Mouse (Mus musculus) ES-CJ7 (cell line): ENCODE results near the gene Cdkn1b.

Source experiments
- DNase-seq: peaks from one replicate; pipeline ENCODE4 v3.0.0; 2011; ENCODE audit warnings: low read depth, low spot score

Cdkn1b gene

DNA sequence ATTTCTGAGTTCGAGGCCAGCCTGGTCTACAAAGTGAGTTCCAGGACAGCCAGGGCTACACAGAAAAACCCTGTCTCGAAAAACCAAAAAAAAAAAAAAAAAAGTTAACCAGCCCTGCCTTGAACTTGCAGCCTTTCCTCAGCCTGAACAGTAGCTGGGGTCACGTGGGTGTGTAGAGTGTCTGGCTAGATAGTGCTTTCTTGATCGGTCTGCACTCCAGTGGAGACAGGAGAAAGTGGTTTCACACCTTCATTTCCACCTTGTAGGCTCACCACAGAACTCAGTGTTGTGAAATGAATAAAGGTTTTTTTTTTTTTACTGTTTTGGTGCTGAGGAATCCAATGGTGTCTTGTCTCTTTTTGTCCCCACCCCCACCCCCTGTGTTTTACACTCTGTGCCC, 16.8 kb upstream of the Cdkn1b start:
- peak; percentile 29 for DNase-seq

DNA sequence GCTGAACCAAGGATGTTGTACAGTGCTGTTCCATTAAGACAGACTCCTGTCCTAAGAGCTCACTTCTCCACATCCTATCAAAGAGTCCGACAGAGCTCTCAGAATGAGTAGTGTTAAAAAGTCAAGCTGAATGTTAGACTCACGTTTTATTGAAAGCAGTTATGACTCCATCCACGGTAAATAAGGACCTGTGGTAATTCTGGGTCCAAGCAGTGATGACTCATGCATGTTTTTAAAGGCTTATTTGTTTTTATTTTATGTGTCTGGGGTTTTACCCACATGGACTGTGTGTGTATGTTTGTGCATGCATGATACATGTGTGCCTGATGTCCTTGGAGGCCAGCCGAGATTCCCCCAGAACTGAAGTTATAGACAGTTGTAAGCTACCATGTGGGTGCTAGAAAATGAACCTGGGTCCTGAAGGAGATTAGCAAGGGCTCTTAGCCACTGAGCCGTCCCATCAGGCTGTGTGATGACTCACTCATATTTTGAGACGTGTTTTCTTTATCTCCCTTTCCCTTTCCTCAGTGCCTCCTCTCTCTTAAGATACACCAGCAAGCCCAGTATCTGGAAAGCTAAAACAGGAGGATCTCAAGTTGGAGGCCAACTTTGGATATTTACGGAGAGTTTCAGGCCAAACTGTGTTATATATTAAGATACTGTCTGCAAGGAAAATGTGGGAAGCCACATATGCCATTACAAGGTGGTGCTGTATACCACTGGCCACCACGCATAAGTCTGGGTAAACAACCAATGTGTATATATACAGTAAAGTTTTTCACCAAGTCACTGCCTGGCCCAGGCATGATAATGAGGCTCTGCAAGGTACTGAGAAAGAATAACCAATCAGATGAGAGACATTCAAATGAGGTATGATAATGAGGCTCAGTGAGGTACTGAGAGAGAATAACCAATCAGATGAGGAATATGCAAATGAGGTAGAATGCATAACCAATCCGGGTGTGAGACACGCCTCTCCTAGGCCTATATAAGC, 16.0 kb upstream of the Cdkn1b start:
- no peak for DNase-seq

DNA sequence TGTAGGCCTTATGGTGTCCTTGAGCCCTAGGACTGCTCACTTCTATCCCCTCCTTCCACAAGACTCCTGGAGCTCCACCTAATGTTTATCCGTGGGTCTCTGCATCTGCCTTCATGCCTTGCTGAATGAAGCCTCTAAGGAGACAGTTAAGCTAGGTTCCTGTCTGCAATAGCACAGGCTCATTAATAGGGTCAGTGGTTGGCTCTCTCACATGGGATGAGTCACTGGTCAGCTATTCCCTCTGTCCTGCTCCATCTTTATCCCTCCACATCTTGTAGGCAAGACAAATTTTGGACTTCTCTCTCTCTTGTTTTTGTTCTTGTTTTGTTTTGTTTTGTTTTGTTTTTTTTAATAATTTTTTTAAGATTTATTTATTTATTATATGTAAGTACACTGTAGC, 14.4 kb upstream of the Cdkn1b start:
- no peak for DNase-seq

DNA sequence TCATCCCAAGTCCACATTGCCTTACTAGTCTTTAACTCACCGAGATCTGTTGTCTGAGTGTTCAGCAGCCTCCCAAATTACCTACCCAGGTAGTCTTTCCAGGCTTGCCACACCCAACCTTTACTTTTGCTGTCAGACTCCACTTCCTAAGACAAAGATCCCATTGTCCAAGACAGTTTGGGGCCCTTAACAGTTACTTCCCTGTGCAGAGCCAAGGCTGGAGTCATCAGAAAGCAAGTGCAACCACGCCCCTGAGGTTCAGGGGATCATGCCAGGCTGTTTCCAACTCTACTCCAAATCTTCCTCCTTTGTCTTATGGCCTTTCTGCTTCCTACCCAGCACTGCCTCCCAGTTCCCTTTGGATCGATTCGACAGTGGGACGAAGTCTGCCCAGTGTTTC, 5.7 kb upstream of the Cdkn1b start:
- peak; percentile 67 for DNase-seq

DNA sequence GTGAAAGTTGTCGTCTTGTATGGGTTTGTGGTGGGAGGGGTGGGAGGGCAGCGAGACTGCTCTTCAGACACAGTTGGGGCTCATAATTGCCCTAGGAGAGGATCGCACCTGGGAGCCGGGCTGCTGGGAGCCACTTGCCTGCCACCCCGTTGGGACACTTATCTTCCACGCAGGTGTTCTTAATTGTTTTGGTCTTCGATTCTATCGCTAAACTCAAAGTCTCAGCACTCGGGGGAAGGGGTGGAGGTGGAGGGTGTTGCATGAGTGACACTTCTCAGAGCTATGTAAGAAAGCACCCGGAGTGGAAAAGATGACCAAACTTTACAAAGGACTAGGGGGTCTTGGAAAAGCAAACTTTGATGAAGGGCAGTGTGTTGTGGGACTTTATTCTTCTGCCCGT, 3.6 kb upstream of the Cdkn1b start:
- DNase-seq = peak; percentile 63

DNA sequence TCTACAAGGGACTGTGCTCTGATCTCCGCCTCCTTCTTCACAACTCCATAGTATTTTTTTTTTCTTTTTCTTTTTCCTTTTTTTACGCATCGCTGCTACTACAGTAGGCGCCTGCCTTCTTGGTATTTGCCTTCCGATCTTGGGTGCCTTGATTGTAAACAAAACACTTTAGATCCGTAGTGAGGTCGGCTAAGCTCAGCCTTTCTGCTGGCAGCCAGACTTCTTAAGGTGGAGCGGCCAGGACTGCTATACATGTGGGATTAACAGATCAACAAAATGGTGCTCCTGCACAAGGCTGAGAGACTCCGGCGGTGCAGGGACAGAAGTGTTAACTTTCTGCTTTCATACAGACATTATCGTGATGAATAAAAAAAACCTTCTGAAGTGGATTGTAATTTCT, 3.1 kb upstream of the Cdkn1b start:
- DNase-seq = peak; percentile 42

DNA sequence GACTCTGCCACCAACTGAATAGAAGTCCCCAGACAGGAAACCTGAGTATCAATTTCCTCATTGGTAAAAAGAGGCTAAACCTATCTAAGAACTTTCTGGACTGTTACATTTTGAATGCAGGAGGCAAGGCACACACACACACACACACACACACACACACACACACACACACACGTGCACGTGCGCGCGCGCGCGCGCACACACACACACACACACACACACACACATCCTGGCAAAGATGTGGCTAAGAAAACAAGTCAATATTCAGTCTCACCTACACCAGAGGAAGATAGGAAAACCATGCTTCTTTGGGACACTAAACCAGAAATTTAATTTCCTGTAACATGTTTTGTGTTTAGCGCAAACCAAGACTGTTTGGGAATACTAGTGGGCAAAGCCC, 1.4 kb upstream of the Cdkn1b start:
- no peak for DNase-seq

DNA sequence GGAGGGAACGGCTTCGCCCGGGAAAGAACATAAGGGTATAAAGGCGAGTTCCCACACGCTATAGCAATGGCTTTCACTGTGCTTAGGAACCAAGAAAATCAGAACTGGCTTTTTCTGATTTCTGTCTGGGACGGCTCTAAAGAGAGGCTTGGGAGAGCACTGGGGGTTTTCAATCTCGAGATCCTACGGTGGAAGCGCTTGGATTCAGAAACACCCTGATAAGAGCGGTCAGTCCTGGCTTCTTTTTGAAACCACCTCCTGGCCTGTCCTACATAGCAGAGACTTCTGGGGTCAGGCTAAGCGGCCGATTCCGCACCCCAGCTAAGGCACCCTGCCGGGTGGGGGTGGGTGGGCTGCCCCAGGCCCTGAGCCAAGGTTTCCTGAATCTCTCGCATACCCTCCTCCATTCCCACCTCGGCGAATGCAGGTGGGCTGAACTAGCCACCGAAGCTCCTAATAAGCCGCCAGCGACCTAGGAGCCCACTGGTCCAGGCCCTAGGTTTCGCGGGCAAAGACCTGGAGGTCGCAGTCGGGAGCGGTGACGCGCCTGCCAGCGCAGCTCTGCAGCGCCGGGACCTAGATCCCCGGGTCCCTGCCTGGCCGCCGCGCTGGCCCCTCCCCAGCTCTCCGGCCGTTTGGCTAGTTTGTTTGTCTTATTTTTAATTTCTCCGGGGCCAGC, 551 bp upstream of the Cdkn1b start:
- no peak for DNase-seq

DNA sequence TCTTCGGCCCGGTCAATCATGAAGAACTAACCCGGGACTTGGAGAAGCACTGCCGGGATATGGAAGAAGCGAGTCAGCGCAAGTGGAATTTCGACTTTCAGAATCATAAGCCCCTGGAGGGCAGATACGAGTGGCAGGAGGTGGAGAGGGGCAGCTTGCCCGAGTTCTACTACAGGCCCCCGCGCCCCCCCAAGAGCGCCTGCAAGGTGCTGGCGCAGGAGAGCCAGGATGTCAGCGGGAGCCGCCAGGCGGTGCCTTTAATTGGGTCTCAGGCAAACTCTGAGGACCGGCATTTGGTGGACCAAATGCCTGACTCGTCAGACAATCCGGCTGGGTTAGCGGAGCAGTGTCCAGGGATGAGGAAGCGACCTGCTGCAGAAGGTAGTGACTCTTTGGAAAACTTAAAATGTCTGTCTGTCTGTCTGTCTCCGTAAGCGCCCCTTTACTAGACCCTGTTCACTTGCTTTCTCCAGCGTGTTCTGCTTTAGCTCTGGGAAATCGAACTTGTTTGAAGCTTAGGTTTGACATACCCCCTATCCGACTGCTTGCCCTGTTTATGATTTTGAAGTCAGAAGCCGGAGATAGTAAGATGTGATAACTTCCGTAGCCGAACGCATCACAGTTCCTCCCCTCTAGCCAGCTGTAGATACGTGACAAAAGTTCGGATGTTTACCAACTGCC, 953 bp downstream of the Cdkn1b start:
- no peak for DNase-seq

DNA sequence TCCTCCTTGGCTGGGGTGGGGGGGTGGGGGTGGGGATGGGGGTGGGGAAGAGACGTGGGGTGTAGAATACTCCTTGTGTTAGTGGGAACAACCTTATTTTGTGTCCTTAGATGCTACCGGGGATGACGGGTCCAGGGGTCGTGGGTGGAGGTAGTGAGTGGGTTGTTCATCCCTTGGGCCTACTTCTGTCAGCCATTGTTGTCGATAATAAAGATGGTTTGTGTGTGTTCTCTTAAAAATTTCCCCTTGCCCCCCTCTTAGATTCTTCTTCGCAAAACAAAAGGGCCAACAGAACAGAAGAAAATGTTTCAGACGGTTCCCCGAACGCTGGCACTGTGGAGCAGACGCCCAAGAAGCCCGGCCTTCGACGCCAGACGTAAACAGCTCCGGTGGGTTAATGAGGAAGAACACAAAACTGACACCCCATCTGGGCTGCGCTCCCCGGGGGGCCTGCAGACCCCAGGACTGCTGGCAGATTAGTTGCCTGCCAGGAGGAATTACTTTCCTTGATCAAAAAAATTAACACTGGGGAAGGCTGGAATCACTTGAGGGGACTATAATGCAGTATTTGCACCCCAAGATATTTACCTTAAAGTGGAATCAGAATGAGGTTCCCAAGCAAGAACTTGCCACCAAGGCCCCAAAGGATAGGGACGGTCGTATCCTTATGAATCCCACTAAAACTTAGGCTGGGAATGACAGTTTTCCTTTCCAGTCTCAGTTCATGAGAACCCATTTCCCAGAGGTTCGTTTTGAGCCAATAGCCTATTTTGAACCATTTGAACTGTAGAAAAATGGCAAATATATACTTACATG, 1.7 kb downstream of the Cdkn1b start:
- no peak for DNase-seq

DNA sequence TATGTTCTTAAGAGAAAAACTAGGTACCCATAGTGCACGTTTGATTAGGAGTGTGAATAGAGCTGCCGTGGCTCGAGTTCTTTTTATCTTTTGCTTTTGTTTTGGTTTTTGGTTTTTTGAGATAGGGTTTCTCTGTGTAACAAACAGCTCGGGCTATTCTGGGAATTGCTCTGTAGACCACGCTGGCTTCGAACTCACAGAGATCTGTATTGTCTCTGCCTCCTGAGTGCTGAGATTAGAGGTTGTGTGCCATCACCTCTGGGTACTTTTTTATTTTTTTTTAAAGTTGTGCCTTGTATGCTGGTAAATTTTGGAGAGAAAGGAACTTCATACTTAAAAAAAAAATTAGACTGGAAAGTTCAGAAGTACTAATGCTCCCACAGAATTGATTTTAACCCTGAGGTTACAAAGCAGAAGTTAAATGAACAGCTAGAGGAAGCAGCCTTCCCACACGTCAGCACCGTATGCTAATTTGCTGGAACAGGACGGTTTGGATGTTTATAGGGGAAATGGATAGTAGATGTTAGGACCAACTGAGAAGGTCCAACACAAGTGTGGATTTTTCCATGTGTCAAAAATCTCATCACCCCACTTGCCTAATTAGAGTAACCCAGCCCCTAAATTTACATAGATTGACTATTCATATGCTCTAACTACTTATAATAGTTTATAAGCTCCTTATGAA, 2.5 kb downstream of the Cdkn1b start:
- DNase-seq = no peak

DNA sequence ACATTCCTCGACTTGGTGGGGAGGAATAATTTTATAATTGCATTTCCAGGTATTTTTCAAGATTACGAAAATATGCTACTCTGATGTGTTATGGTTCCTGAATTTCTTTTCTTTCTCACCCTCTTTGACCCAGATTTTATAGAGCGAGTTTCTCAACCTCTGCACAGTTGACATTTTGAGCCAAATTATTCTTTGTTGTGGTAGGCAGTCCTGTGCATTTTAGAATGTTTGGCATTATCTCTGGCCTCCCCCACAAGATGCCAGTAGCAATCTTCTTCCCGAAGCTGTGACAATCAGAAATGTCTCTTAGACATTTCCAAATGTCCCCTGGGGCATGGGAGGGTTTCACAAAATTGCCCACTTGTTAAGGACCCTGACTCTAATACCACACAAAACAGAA, 3.5 kb downstream of the Cdkn1b start:
- no peak for DNase-seq

DNA sequence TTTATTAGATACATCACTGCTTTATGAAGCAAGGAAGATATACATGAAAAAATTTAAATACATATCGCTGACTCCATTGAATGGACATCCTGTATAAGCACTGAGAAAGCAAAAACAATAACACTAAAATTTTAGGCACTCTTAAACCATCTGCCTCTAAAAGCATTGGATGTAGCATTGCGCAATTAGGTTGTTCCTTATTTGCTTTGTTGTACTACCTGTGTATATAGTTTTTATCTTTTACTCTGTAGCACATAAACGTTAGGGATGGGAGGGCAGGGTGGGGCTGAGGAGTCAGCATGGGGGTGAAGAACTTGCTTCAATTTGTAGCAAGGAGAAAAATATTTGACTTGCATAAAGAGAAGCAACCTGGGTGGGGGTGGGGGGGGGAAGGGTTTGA, 4.1 kb downstream of the Cdkn1b start:
- no peak for DNase-seq

DNA sequence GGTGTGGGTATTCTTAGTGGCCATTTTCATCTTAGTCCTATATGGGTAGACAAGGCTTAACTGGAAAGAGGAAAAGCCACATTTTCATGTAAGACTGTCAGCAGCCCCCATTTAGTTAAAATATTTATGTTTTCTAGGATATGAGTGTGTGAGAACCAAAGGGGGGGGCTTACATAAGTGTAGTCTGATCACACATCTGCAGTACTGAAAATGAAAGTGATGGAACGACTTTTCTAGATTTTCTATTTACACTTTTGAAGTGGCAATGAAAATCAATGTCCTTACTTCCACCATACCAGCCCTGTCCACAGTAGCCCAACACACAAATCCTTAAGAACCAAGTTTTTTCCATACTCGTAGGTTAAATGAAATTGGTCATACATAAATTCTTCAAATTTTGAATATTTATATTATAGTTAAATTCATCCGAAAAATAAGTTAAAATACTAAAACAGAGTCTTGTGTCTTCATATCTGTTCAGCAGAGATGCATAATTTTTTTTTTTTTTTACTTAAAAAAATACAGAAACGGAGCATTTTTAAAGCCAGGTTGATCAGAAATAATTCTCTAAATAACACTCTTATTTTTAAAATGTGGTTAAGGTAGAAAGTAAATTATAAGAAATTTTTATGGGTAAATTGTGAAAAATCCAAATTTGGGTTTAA, 5.6 kb downstream of the Cdkn1b start:
- no peak for DNase-seq

DNA sequence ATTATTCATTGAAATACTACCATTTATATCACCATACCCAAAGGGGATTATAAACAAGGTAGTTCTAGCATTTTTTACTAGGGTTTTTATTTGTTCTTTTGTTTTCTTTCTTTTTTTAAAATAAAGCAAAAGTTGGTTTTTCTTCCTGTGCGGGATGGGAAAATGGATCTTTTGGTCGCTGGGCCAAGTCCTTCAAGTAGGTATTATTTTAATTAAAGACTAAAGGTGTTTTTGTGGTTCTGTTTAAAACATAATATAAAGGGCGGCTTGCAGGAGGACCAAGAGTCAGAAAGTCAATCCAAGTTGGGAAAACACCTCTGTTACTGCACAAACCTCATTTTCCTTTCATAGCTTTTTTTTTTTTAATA, 6.1 kb downstream of the Cdkn1b start:
- no peak for DNase-seq

DNA sequence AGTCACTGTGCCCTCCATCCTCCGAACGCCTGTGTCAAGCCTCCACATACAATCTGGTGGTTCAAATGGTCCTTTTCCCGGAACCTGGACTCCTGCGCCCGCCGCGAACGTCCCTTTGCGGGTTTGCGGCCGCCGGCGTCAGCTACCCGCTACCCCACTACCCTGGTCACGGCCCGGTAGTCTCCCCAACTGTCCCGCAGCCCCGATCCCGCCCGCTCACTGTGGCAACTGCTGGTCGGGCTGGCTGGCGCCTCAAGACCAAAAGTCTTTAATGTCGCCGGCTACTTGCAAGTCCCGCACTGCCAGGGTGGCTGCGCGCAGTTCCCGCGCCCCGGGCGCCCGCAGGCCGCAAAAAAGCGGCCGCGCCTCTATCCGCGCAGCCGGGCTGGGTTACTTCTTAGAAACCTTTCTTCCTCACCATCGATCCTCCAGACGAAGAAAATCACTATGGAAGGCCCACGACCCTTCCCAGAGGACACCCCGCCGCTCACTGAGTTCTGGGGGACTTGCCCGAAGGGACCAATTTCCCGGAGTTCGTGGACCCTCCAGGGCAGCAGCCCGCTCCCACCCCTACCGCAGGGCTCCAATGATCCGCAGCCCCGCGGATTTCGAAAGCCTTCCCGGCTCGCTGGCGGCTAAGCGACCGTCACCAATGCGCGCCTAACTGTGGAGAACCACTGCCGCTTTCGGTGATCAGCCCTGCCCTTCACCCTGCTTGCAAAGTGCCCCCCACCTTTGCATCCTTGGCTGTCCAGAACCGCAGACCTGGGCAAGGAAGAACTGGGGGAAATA, 6.8 kb downstream of the Cdkn1b start:
- peak; percentile 56 for DNase-seq

DNA sequence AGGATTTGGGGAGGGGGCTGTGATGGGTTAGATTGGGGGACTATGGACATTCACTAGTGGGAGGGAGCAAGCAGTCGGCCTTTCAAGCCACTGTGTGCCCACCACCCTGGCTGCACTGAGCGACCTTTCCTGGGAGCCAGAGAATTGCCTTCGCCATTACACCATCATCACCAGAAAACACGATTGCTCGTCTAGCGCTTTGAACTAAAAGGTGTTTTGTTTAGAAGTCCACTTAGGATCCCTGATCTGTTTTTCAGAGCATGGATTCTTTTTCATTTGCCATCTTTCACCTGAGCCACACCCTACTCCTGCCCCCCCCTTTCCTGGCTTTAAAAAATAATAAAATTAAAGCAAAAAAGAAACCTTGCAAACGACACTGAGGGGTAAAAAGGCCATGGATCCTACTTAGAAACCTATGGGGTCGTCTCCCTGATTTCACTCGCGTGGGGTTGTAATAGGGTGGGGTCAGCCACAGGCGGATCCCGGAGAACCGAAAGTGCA, 7.4 kb downstream of the Cdkn1b start:
- no peak for DNase-seq

DNA sequence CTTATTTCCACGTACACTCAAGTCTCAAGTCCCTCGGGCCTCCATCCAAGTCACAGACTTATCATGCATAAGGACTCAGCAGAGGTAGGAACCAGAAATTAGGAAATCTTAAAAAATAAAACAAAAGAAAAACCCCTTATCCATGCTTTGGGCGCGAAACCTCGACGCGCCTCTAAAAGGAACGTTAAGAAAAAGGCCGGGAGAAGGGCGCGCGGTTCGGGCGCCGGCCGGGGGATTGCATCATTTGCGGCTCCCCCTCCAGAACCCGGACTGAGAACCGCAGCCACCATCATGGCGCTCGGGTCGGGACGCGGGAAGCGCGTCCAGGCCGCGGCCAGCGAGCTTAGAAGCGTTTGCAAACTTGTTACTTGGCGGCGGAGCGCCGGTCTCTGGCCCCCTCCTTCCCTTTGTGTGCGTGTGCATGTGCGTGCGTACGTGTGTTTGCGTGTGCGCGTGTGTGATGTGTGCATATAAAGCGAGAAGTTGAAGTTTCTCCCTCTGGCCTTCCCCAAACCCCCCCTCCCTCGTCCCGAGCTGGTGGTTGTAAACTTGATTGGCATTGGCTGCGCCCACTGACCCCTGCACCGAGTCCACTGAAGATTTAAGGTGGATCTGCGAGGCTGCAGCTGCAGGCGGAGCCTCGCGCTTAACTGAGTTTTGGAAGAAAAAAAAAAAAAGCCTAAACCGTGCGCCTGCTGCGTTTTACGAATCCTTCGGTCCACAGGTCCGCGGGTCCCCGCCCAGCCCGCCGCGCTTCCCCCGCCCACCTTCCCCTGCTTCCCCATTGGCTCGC, 8.1 kb downstream of the Cdkn1b start:
- DNase-seq = peak; percentile 97

DNA sequence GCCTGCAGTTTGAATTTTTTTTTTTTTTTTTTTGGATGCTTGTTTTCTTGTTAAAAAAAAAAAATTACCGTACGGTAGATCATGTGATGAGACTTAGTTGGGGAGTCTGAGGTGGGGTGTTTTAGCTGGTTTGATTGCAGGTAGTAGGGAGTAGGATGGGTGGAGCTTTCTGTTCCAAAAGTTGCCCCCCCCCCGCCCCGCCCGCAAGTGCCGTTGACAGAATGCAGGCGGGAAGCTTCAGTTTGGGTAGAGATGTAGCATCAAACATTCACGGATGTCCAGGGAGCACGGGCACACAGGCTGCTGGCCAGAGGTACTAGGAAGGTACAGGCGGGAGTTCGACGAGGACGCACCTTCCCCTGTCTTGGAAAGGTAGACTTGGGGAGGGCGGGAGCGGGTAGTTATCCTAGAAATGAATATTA, 8.7 kb downstream of the Cdkn1b start:
- no peak for DNase-seq
